Mouse (Mus musculus) limb, embryonic 12.5 days (tissue): ENCODE measurements at regions not wholly inside any gene's neighbourhood (a gene's known extent, or its start where the extent isn't known, plus 50 kb on each side); places are given as distances from the start of the nearest gene placed in this dataset.
A peak's percentile ranks its signal among the peaks of the same experiment; 100 is the strongest.
"Not testable (repeated sequence)": the region's sequence is repeated elsewhere in the genome, so short reads cannot be mapped to it uniquely, and the experiment has no call there.

Experiments
- ATAC-seq: fragments of 200-750 bp; cut with Nextera tagmentation; 2 replicates; pipeline ENCODE4 v1.8.0; 2017; ENCODE audit warnings: low read depth, moderate TSS enrichment; ENCODE audit not compliant: insufficient number of reproducible peaks, insufficient read depth, low FRiP score, low TSS enrichment
- H3K27ac ChIP-seq: fragments of 300-500 bp; sonication (generic); 2 replicates; pipeline ENCODE4 v1.5.1; 2016; ENCODE audit warnings: mild to moderate bottlenecking, moderate library complexity
- H3K27me3 ChIP-seq: fragments of 300-500 bp; sonication (generic); 2 replicates; pipeline ENCODE4 v1.6.1; 2016; ENCODE audit warnings: mild to moderate bottlenecking, moderate library complexity
- H3K36me3 ChIP-seq: fragments of 300-500 bp; sonication (generic); 2 replicates; pipeline ENCODE4 v1.6.1; 2016; ENCODE audit warnings: mild to moderate bottlenecking, moderate library complexity
- H3K4me1 ChIP-seq: fragments of 300-500 bp; sonication (generic); replicated peaks from 2 replicates; pipeline ENCODE4 v1.6.1; 2016
- H3K4me2 ChIP-seq: fragments of 300-500 bp; sonication (generic); 2 replicates; pipeline ENCODE4 v1.6.1; 2016; ENCODE audit warnings: mild to moderate bottlenecking, moderate library complexity
- H3K4me3 ChIP-seq: fragments of 300-500 bp; sonication (generic); replicated peaks from 2 replicates; pipeline ENCODE4 v1.5.1; 2016; ENCODE audit warnings: mild to moderate bottlenecking
- H3K9ac ChIP-seq: fragments of 300-500 bp; sonication (generic); replicated peaks from 2 replicates; pipeline ENCODE4 v1.6.1; 2016; ENCODE audit warnings: mild to moderate bottlenecking, moderate library complexity
- H3K9me3 ChIP-seq: fragments of 300-500 bp; sonication (generic); 2 replicates; pipeline ENCODE4 v1.6.1; 2016; ENCODE audit warnings: mild to moderate bottlenecking, moderate library complexity
- WGBS: fragments of 180-500 bp; shearing (Covaris S2); methylation state at CpG from one replicate; pipeline ENCODE4 v1.1.7; 2016; 5-methylcytosine and 5-hydroxymethylcytosine counted together

- Histone ChIP-seq H3K4me3 (no peak overlapping the region), H3K36me3 (no peaks in the 10 kb centered on the region), H3K9me3 (peaks cover 57% of the 10 kb centered on the region), H3K4me2 (no peak overlapping the region), H3K27ac (no peak overlapping the region), H3K27me3 (no peaks in the 10 kb centered on the region), H3K4me1 (no peaks in the 10 kb centered on the region), H3K9ac (no peak overlapping the region)
- no peak for ATAC-seq
- WGBS = 83% methylated on average over 1 of the region's 1 CpGs
Observed at GRCm38 (mm10) chr12:114285082-114285481, 741.4 kb downstream of the Adam6a start.

- Histone ChIP-seq H3K27me3 (no peaks in the 10 kb centered on the region), H3K4me1 (no peaks in the 10 kb centered on the region), H3K27ac (no peak overlapping the region), H3K9me3 (peaks cover 56% of the 10 kb centered on the region), H3K9ac (no peak overlapping the region), H3K36me3 (no peaks in the 10 kb centered on the region), H3K4me3 (no peak overlapping the region), H3K4me2 (no peak overlapping the region)
- WGBS = 93% methylated on average over 3 of the region's 3 CpGs
- no peak for ATAC-seq
Observed at GRCm38 (mm10) chr12:114287041-114287440, 743.3 kb downstream of the Adam6a start.

GRCm38 (mm10) chr12:114291083-114291482, 747.4 kb downstream of the Adam6a start:
- 92% methylated on average over 3 of the region's 3 CpGs for WGBS
- H3K27ac ChIP-seq = no peak overlapping the region
- no peak overlapping the region for H3K9ac ChIP-seq
- no peaks in the 10 kb centered on the region for H3K4me1 ChIP-seq
- ATAC-seq = no peak
- no peaks in the 10 kb centered on the region for H3K27me3 ChIP-seq
- no peaks in the 10 kb centered on the region for H3K36me3 ChIP-seq
- H3K4me3 ChIP-seq = no peak overlapping the region
- no peak overlapping the region for H3K4me2 ChIP-seq
- H3K9me3 ChIP-seq = peaks cover 44% of the 10 kb centered on the region

- Histone ChIP-seq H3K9ac (no peak overlapping the region), H3K4me1 (no peaks in the 10 kb centered on the region), H3K27me3 (no peaks in the 10 kb centered on the region), H3K9me3 (peaks cover 36% of the 10 kb centered on the region), H3K36me3 (no peaks in the 10 kb centered on the region), H3K4me3 (no peak overlapping the region), H3K27ac (no peak overlapping the region), H3K4me2 (no peak overlapping the region)
- no peak for ATAC-seq
- 76% methylated on average over 5 of the region's 5 CpGs for WGBS
Observed at GRCm38 (mm10) chr12:114299771-114300170, 756.1 kb downstream of the Adam6a start.

GRCm38 (mm10) chr12:114301728-114302127, 758.0 kb downstream of the Adam6a start:
- Histone ChIP-seq H3K36me3 (no peaks in the 10 kb centered on the region), H3K4me1 (no peaks in the 10 kb centered on the region), H3K4me3 (no peak overlapping the region), H3K27ac (no peak overlapping the region), H3K4me2 (no peak overlapping the region), H3K9me3 (peaks cover 37% of the 10 kb centered on the region), H3K27me3 (no peaks in the 10 kb centered on the region), H3K9ac (no peak overlapping the region)
- no peak for ATAC-seq
- WGBS = 91% methylated on average over 2 of the region's 2 CpGs

- H3K4me1 ChIP-seq = no peaks in the 10 kb centered on the region
- no peak overlapping the region for H3K9ac ChIP-seq
- H3K4me3 ChIP-seq = no peak overlapping the region
- no peak overlapping the region for H3K27ac ChIP-seq
- H3K9me3 ChIP-seq = peaks cover 25% of the 10 kb centered on the region; the same call in 1 of the 2 replicates
- no peaks in the 10 kb centered on the region for H3K36me3 ChIP-seq
- no peak overlapping the region for H3K4me2 ChIP-seq
- no peaks in the 10 kb centered on the region for H3K27me3 ChIP-seq
- ATAC-seq = no peak
Observed at GRCm38 (mm10) chr12:114332552-114332951, 788.8 kb downstream of the Adam6a start.

- Histone ChIP-seq H3K4me3 (no peak overlapping the region), H3K4me1 (no peaks in the 10 kb centered on the region), H3K36me3 (no peaks in the 10 kb centered on the region), H3K27ac (no peak overlapping the region), H3K9ac (no peak overlapping the region), H3K4me2 (no peak overlapping the region), H3K9me3 (peaks cover 32% of the 10 kb centered on the region; the same call in 1 of the 2 replicates), H3K27me3 (no peaks in the 10 kb centered on the region)
- ATAC-seq = no peak
- WGBS = 50% methylated on average over 3 of the region's 3 CpGs
Observed at GRCm38 (mm10) chr12:114366276-114366675, 822.6 kb downstream of the Adam6a start.

GRCm38 (mm10) chr12:114378696-114379350, 835.1 kb downstream of the Adam6a start:
- ATAC-seq, H3K9ac ChIP-seq, H3K36me3 ChIP-seq, H3K27me3 ChIP-seq, H3K27ac ChIP-seq, H3K4me1 ChIP-seq: not testable (repeated sequence)
- WGBS = 34% methylated on average over 38 of the region's 43 CpGs
- H3K4me3 ChIP-seq = peak overlapping the region; percentile 18; the same call in 1 of the 2 replicates
- peak overlapping the region; percentile 31; the same call in 1 of the 2 replicates for H3K4me2 ChIP-seq
- peaks cover 19% of the 10 kb centered on the region for H3K9me3 ChIP-seq

GRCm38 (mm10) chr12:114391447-114391846, 847.7 kb downstream of the Adam6a start:
- Histone ChIP-seq H3K4me1 (no peaks in the 10 kb centered on the region), H3K36me3 (no peaks in the 10 kb centered on the region), H3K9ac (no peak overlapping the region), H3K27me3 (no peaks in the 10 kb centered on the region), H3K9me3 (peaks cover 33% of the 10 kb centered on the region), H3K27ac (no peak overlapping the region), H3K4me3 (no peak overlapping the region), H3K4me2 (no peak overlapping the region)
- ATAC-seq = no peak
- 74% methylated on average over 2 of the region's 2 CpGs for WGBS

GRCm38 (mm10) chr12:114406206-114406605, 862.5 kb downstream of the Adam6a start:
- 54% methylated on average over 2 of the region's 2 CpGs for WGBS
- ATAC-seq = no peak
- Histone ChIP-seq H3K36me3 (no peaks in the 10 kb centered on the region), H3K4me1 (no peaks in the 10 kb centered on the region), H3K4me2 (no peak overlapping the region), H3K27me3 (no peaks in the 10 kb centered on the region), H3K27ac (no peak overlapping the region), H3K9me3 (peaks cover 26% of the 10 kb centered on the region), H3K4me3 (no peak overlapping the region), H3K9ac (no peak overlapping the region)

- H3K27ac ChIP-seq = no peak overlapping the region
- H3K9ac ChIP-seq = no peak overlapping the region
- H3K27me3 ChIP-seq = no peaks in the 10 kb centered on the region
- no peaks in the 10 kb centered on the region for H3K36me3 ChIP-seq
- H3K4me2 ChIP-seq = no peak overlapping the region
- H3K9me3 ChIP-seq = peaks cover 40% of the 10 kb centered on the region
- ATAC-seq = no peak
- no peak overlapping the region for H3K4me3 ChIP-seq
- no peaks in the 10 kb centered on the region for H3K4me1 ChIP-seq
Observed at GRCm38 (mm10) chr12:114434529-114434928, 890.8 kb downstream of the Adam6a start.

GRCm38 (mm10) chr12:114462037-114462436, 918.3 kb downstream of the Adam6a start:
- Histone ChIP-seq H3K36me3 (no peaks in the 10 kb centered on the region), H3K4me2 (no peak overlapping the region), H3K4me1 (no peaks in the 10 kb centered on the region), H3K27ac (no peak overlapping the region), H3K9ac (no peak overlapping the region), H3K4me3 (no peak overlapping the region), H3K9me3 (peaks cover 53% of the 10 kb centered on the region), H3K27me3 (no peaks in the 10 kb centered on the region)
- WGBS = 81% methylated on average over 5 of the region's 5 CpGs
- ATAC-seq = no peak
